ENCODE assay signal across 7 mouse cellular contexts in the genomic region with DNA sequence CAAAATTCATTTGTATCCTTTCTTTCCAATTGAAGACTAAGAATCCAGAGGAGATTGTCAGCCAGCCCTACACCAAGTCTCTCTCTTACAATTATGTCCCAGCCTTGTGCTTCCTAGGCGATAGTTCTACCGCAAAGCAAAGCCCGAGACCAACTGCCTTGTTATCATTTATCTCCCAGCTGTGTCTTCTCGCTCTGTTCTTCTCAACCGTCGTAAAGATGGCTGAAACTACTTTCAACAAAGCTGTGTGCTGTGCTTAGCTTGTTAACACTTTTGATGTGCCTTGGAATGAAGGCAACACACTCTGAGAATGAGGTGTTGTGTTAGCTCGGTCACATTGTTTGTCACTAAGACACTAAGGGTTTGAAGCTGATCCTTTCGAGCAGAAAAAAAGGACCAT. TPM values are rescaled to one million over a fixed set of nuclear protein-coding genes. Genes with fewer than 3 reads are reported as not detected.
DNase-seq lines count a peak whose midpoint lies in the region; ATAC-seq and TF ChIP-seq lines count a peak whose summit lies in the region.

No protein-coding gene starts in this region.

- no peak for TF ChIP-seq RAD21 in CH12.LX (IDR thresholded peaks at IDR 0.05; ENCODE audit: low read depth, low read length)

- DNase-seq in CH12.LX (ENCODE audit: extremely low read depth): no peak
- DNase-seq in hindbrain, embryonic 10.5 days (ENCODE audit: low spot score): no peak
- DNase-seq in liver, postnatal 0 days: no peak
- no peak for DNase-seq in right cerebral cortex, postnatal 25 days
- no peak for DNase-seq in layer of hippocampus, adult 11-12 months (ENCODE audit: low spot score)

- TF ChIP-seq POLR2A in CH12.LX (IDR thresholded peaks at IDR 0.05; ENCODE audit: low read depth, low read length): no peak

- peaks cover 8 to 33% of the 10 kb centered on the region in 2 experiments for H3K4me1 ChIP-seq in CH12.LX (ENCODE audit: control insufficient read depth in 1 of 2, insufficient read depth in 2 of 2)
- peaks cover 38% of the 10 kb centered on the region for H3K4me1 ChIP-seq in hindbrain, embryonic 10.5 days (replicated peaks)
- peaks cover 35% of the 10 kb centered on the region for H3K4me1 ChIP-seq in liver, postnatal 0 days (ENCODE audit: insufficient read depth)

- no peaks in the 10 kb centered on the region for H3K27me3 ChIP-seq in C2C12 (ENCODE audit: control insufficient read depth, insufficient read depth, insufficient read length)
- peaks cover 50% of the 10 kb centered on the region for H3K27me3 ChIP-seq in CH12.LX (replicated peaks)
- H3K27me3 ChIP-seq in hindbrain, embryonic 10.5 days (ENCODE audit: insufficient read depth, poor library complexity, severe bottlenecking): peaks cover 22% of the 10 kb centered on the region
- H3K27me3 ChIP-seq in liver, postnatal 0 days (ENCODE audit: insufficient read depth, low read length): peaks cover 13% of the 10 kb centered on the region

- no peak for TF ChIP-seq EP300 in CH12.LX (IDR thresholded peaks at IDR 0.05; ENCODE audit: low read length)
- peak; percentile 70 for TF ChIP-seq EP300 in liver, postnatal 0 days (IDR thresholded peaks at IDR 0.05; ENCODE audit: low read depth)

- TF ChIP-seq CTCF in C2C12 (IDR thresholded peaks at IDR 0.05; ENCODE audit: control insufficient read depth, insufficient read depth, insufficient read length) (no peak), CH12.LX (conservative IDR thresholded peaks at IDR 0.05 in 1 of 2, IDR thresholded peaks at IDR 0.05 in 1 of 2; ENCODE audit: low read depth in 2 of 2, low read length in 2 of 2) (no peak)
- no peak for TF ChIP-seq CTCF in liver, postnatal 0 days (IDR thresholded peaks at IDR 0.05; ENCODE audit: low read depth)

- in situ Hi-C loops in CH12.LX (cut with MboI; ENCODE audit: low pct_ligation_motif_present, low pct_unique_long_range_greater_than_20kb, low sequenced_read_pairs): no loop called here

- peak overlapping the region; percentile 35; the same call in 1 of the 2 replicates for H3K27ac ChIP-seq in CH12.LX (ENCODE audit: insufficient read depth, low read depth)
- H3K27ac ChIP-seq in hindbrain, embryonic 10.5 days: peak overlapping the region; percentile 90
- H3K27ac ChIP-seq in liver, postnatal 0 days (ENCODE audit: low read depth): no peak overlapping the region

- 40% methylated on average over 8 of the region's 8 CpGs for WGBS in hindbrain, embryonic 10.5 days
- WGBS in liver, postnatal 0 days (ENCODE audit: insufficient replicate concordance): 32% methylated on average over 8 of the region's 8 CpGs

- H3K79me3 ChIP-seq in C2C12 (ENCODE audit: low read depth): peaks cover 3% of the 10 kb centered on the region

- dilution Hi-C loops in CH12.LX (cut with MboI; ENCODE audit: extremely low pct_ligation_motif_present, extremely low pct_unique_long_range_greater_than_20kb, low sequenced_read_pairs): no loop called here

- H3K9me3 ChIP-seq in CH12.LX (replicated peaks; ENCODE audit: low read length): no peaks in the 10 kb centered on the region
- no peaks in the 10 kb centered on the region for H3K9me3 ChIP-seq in hindbrain, embryonic 10.5 days
- no peaks in the 10 kb centered on the region for H3K9me3 ChIP-seq in liver, postnatal 0 days (ENCODE audit: low read length)

- H3K4me3 ChIP-seq in C2C12 (ENCODE audit: insufficient read depth, poor library complexity, severe bottlenecking): no peak overlapping the region
- peak overlapping the region; percentile 59 to 83 (median 61) for H3K4me3 ChIP-seq in CH12.LX (replicated peaks in 1 of 3; ENCODE audit: low read depth in 2 of 3, low read length in 2 of 3, poor library complexity in 1 of 3)
- peak overlapping the region; percentile 87 for H3K4me3 ChIP-seq in hindbrain, embryonic 10.5 days
- H3K4me3 ChIP-seq in liver, postnatal 0 days (ENCODE audit: low read depth, low read length): peak overlapping the region; percentile 57; the same call in 1 of the 2 replicates

- peak overlapping the region; percentile 24 for H3ac ChIP-seq in C2C12 (ENCODE audit: control insufficient read depth, insufficient read length, low read depth)

- no peaks in the 10 kb centered on the region for H3K36me3 ChIP-seq in C2C12 (ENCODE audit: control insufficient read depth, insufficient read depth)
- no peaks in the 10 kb centered on the region for H3K36me3 ChIP-seq in CH12.LX (replicated peaks in 1 of 2; ENCODE audit: control insufficient read depth in 1 of 2, insufficient read depth in 1 of 2, low read length in 1 of 2)
- H3K36me3 ChIP-seq in hindbrain, embryonic 10.5 days: no peaks in the 10 kb centered on the region
- H3K36me3 ChIP-seq in liver, postnatal 0 days (replicated peaks; ENCODE audit: insufficient read depth, low read length): no peaks in the 10 kb centered on the region

- H3K4me2 ChIP-seq in CH12.LX (ENCODE audit: insufficient read depth, low read depth, poor library complexity, severe bottlenecking): peak overlapping the region; percentile 48
- peak overlapping the region; percentile 93; the same call in 1 of the 2 replicates for H3K4me2 ChIP-seq in liver, postnatal 0 days (ENCODE audit: low read depth, low read length)

- H3K9ac ChIP-seq in CH12.LX (ENCODE audit: insufficient read depth, low read depth): peak overlapping the region; percentile 6; the same call in 1 of the 2 replicates
- H3K9ac ChIP-seq in liver, postnatal 0 days (replicated peaks): no peak overlapping the region

- H3K79me2 ChIP-seq in C2C12 (ENCODE audit: control insufficient read depth, insufficient read depth) (no peaks in the 10 kb centered on the region), CH12.LX (replicated peaks; ENCODE audit: control insufficient read depth, extremely low read depth, insufficient read depth, poor library complexity, severe bottlenecking) (no peaks in the 10 kb centered on the region)

- ATAC-seq in liver, postnatal 0 days: peak; percentile 18; the same call in 1 of the 2 replicates
- no peak for ATAC-seq in megakaryocyte, adult 5-6 weeks (ENCODE audit: poor library complexity, severe bottlenecking)

TF ChIP-seq in C2C12, 6 proteins besides CTCF, POLR2A, EP300 and RAD21:
- TF ChIP-seq FOSL1 (IDR thresholded peaks at IDR 0.05; ENCODE audit: insufficient read depth, low read length, poor library complexity, severe bottlenecking) (no peak), MAX (IDR thresholded peaks at IDR 0.05) (no peak)

TF ChIP-seq in CH12.LX, 34 proteins besides CTCF, POLR2A, EP300 and RAD21:
- no peak for TF ChIP-seq HCFC1 (IDR thresholded peaks at IDR 0.05; ENCODE audit: low read depth, low read length)
- TF ChIP-seq POLR2AphosphoS2 (IDR thresholded peaks at IDR 0.05; ENCODE audit: low read depth, low read length): no peak
- TF ChIP-seq IRF4 (IDR thresholded peaks at IDR 0.05; ENCODE audit: low read depth, low read length): no peak
- peak; percentile 39; the same call in 1 of the 2 replicates for TF ChIP-seq MXI1 (IDR thresholded peaks at IDR 0.05; ENCODE audit: low read depth, low read length)
- 0 out of 2 replicates have a peak, but pooled peaks have one; percentile 13 for TF ChIP-seq TCF12 (IDR thresholded peaks at IDR 0.05; ENCODE audit: low read depth, low read length)
- 0 out of 2 replicates have a peak, but pooled peaks have one; percentile 21 for TF ChIP-seq KAT2A (IDR thresholded peaks at IDR 0.05; ENCODE audit: insufficient replicate concordance, low read length)
- TF ChIP-seq ZMIZ1 (IDR thresholded peaks at IDR 0.05; ENCODE audit: low read depth, low read length): no peak

RNA-seq across cellular contexts. Expression of gene Spire2, which starts 0.7 kb away (rescaled TPM):
- 5.1 TPM for polyA plus RNA-seq in C2C12 (2012; fragmentation: generic; extraction: Trizol)
- 2.3 and 2.9 TPM in 2 replicates for total RNA-seq in CH12.LX (2012; rRNA removed)
- 0.96 and 1.1 TPM in 2 replicates for total RNA-seq in CH12.LX (2014; rRNA removed)
- polyA plus RNA-seq in CH12.LX (2012; ENCODE audit: insufficient read length, low read depth): 2.3 and 2.6 TPM in 2 replicates
- polyA plus RNA-seq in hindbrain, embryonic 10.5 days (2016; fragmentation: Nextera tagmentation; extraction: Ambion mirVana): 10.8 and 19.5 TPM in 2 replicates
- polyA plus RNA-seq in liver, postnatal 0 days (2015; fragmentation: Nextera tagmentation; extraction: Ambion mirVana): 0.80 and 1.1 TPM in 2 replicates
- total RNA-seq in megakaryocyte, adult 5-6 weeks (2015): 0.07 TPM in 1 of 2 replicates, not detected in the other
- total RNA-seq in megakaryocyte, adult 5-6 weeks (2017): not detected in 2 replicates

RNA-seq across cellular contexts. Expression of gene Fanca, which starts 13.4 kb away (rescaled TPM):
- polyA plus RNA-seq in C2C12 (2012; fragmentation: generic; extraction: Trizol) (14.0 TPM), CH12.LX (2012; ENCODE audit: insufficient read length, low read depth) (57.8 and 60.6 TPM in 2 replicates)
- total RNA-seq in CH12.LX (2012; rRNA removed) (39.2 and 50.7 TPM in 2 replicates), CH12.LX (2014; rRNA removed) (21.9 and 26.7 TPM in 2 replicates)
- polyA plus RNA-seq in hindbrain, embryonic 10.5 days (2016; fragmentation: Nextera tagmentation; extraction: Ambion mirVana): 35.3 and 40.9 TPM in 2 replicates
- 6.3 TPM in 2 replicates for polyA plus RNA-seq in liver, postnatal 0 days (2015; fragmentation: Nextera tagmentation; extraction: Ambion mirVana)
- total RNA-seq in megakaryocyte, adult 5-6 weeks (2015): 29.5 and 36.3 TPM in 2 replicates
- total RNA-seq in megakaryocyte, adult 5-6 weeks (2017): 37.9 and 50.2 TPM in 2 replicates

RNA-seq across cellular contexts. Expression of gene Tcf25, which starts 41.7 kb away (rescaled TPM):
- polyA plus RNA-seq in C2C12 (2012; fragmentation: generic; extraction: Trizol): 128 TPM
- total RNA-seq in CH12.LX (2012; rRNA removed): 142 and 168 TPM in 2 replicates
- 204 and 207 TPM in 2 replicates for total RNA-seq in CH12.LX (2014; rRNA removed)
- 393 and 396 TPM in 2 replicates for polyA plus RNA-seq in CH12.LX (2012; ENCODE audit: insufficient read length, low read depth)
- polyA plus RNA-seq in hindbrain, embryonic 10.5 days (2016; fragmentation: Nextera tagmentation; extraction: Ambion mirVana): 159 and 169 TPM in 2 replicates
- polyA plus RNA-seq in liver, postnatal 0 days (2015; fragmentation: Nextera tagmentation; extraction: Ambion mirVana): 54.1 and 54.9 TPM in 2 replicates
- 68.3 and 86.8 TPM in 2 replicates for total RNA-seq in megakaryocyte, adult 5-6 weeks (2015)
- total RNA-seq in megakaryocyte, adult 5-6 weeks (2017): 187 and 329 TPM in 2 replicates
